Comparison of ENCODE assay signal across 27 mouse cellular contexts in the genomic region with DNA sequence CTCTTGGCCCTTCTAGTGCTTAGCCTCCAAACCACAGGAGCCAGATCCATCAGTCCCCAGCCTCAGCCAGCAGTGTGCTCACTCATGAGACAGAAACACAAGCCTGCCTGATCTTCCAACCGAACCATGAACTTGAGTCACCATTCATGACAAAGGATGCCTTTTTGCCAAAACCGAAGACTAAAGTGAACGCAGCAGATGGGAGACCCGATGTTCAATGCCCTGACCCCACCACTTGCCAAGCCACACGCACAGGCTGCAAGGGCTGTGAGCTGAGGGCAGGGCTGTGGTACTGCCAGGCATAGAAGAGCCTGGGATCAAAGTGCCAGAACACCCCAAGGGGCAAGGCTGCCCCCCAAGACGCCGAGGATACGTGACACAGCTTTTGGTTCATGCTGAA. TPM values are rescaled to one million over a fixed set of nuclear protein-coding genes. Genes with fewer than 3 reads are reported as not detected.
DNase-seq lines count a peak whose midpoint lies in the region; ATAC-seq and TF ChIP-seq lines count a peak whose summit lies in the region.
"Had no signal": no experiment of that assay in that cellular context is flagged by ENCODE, and none has a peak within 500 bp of the region (broad histone marks: within the 10 kb centered on the region; RNA-seq: fewer than 3 reads in every experiment).

No protein-coding gene starts in this region.

- no peak overlapping the region for H3K9ac ChIP-seq in midbrain, embryonic 15.5 days
- H3K9ac ChIP-seq in embryonic facial prominence, embryonic 13.5 days = peak overlapping the region; percentile 44; the same call in 1 of the 2 replicates
- no peak overlapping the region for H3K9ac ChIP-seq in limb, embryonic 14.5 days (ENCODE audit: low read depth, low read length, severe bottlenecking)
- H3K9ac ChIP-seq: forebrain, embryonic 15.5 days had no signal

- no peak overlapping the region for H3K4me3 ChIP-seq in heart, embryonic 10.5 days
- no peak overlapping the region for H3K4me3 ChIP-seq in midbrain, embryonic 10.5 days
- H3K4me3 ChIP-seq in midbrain, embryonic 15.5 days = no peak overlapping the region
- no peak overlapping the region for H3K4me3 ChIP-seq in embryonic facial prominence, embryonic 13.5 days
- no peak overlapping the region for H3K4me3 ChIP-seq in limb, embryonic 14.5 days (replicated peaks; ENCODE audit: low read length)
- H3K4me3 ChIP-seq: forebrain, embryonic 15.5 days; heart, adult 2 months had no signal

- intact Hi-C loops in heart, postnatal 25 days (cut with DNase I) = no loop called here

- no peaks in the 10 kb centered on the region for H3K36me3 ChIP-seq in heart, embryonic 10.5 days
- no peaks in the 10 kb centered on the region for H3K36me3 ChIP-seq in midbrain, embryonic 10.5 days
- H3K36me3 ChIP-seq in midbrain, embryonic 15.5 days (replicated peaks) = no peaks in the 10 kb centered on the region
- no peaks in the 10 kb centered on the region for H3K36me3 ChIP-seq in embryonic facial prominence, embryonic 13.5 days
- no peaks in the 10 kb centered on the region for H3K36me3 ChIP-seq in limb, embryonic 14.5 days (ENCODE audit: control insufficient read depth, insufficient read depth, low read length)
- H3K36me3 ChIP-seq: forebrain, embryonic 15.5 days had no signal

- H3K4me2 ChIP-seq in midbrain, embryonic 15.5 days = no peak overlapping the region
- H3K4me2 ChIP-seq in embryonic facial prominence, embryonic 13.5 days = no peak overlapping the region
- no peak overlapping the region for H3K4me2 ChIP-seq in limb, embryonic 14.5 days (replicated peaks; ENCODE audit: low read depth, low read length, severe bottlenecking)
- H3K4me2 ChIP-seq: forebrain, embryonic 15.5 days had no signal

- WGBS in heart, embryonic 10.5 days = 83% methylated on average over 8 of the region's 8 CpGs
- 85% methylated on average over 8 of the region's 8 CpGs for WGBS in midbrain, embryonic 10.5 days
- 83% methylated on average over 8 of the region's 8 CpGs for WGBS in midbrain, embryonic 15.5 days
- 70% methylated on average over 8 of the region's 8 CpGs for WGBS in embryonic facial prominence, embryonic 13.5 days
- 75% methylated on average over 8 of the region's 8 CpGs for WGBS in limb, embryonic 14.5 days

- H3K27me3 ChIP-seq in heart, embryonic 10.5 days (ENCODE audit: insufficient read depth, poor library complexity, severe bottlenecking) = peaks cover 23% of the 10 kb centered on the region
- peaks cover 4% of the 10 kb centered on the region; the same call in 1 of the 2 replicates for H3K27me3 ChIP-seq in midbrain, embryonic 10.5 days (ENCODE audit: low read depth, poor library complexity, severe bottlenecking)
- H3K27me3 ChIP-seq in midbrain, embryonic 15.5 days (replicated peaks) = no peaks in the 10 kb centered on the region
- H3K27me3 ChIP-seq in embryonic facial prominence, embryonic 13.5 days = no peaks in the 10 kb centered on the region
- H3K27me3 ChIP-seq in limb, embryonic 14.5 days (ENCODE audit: control insufficient read depth, insufficient read depth, low read length) = no peaks in the 10 kb centered on the region
- H3K27me3 ChIP-seq: CH12.LX; forebrain, embryonic 15.5 days had no signal

- no peak for TF ChIP-seq POLR2A in limb, embryonic 14.5 days (IDR thresholded peaks at IDR 0.05; ENCODE audit: borderline replicate concordance, extremely low read depth, insufficient read depth, insufficient read length)

- H3K27ac ChIP-seq in heart, embryonic 10.5 days = peak overlapping the region; percentile 44; the same call in 1 of the 2 replicates
- 0 out of 2 replicates have a peak overlapping the region, but pooled peaks have one; percentile 38 for H3K27ac ChIP-seq in midbrain, embryonic 10.5 days (replicated peaks)
- H3K27ac ChIP-seq in midbrain, embryonic 15.5 days = no peak overlapping the region
- H3K27ac ChIP-seq in embryonic facial prominence, embryonic 13.5 days = peak overlapping the region; percentile 87
- H3K27ac ChIP-seq in limb, embryonic 14.5 days (replicated peaks; ENCODE audit: low read depth, low read length) = peak overlapping the region; percentile 52; the same call in 1 of the 2 replicates
- H3K27ac ChIP-seq: forebrain, embryonic 15.5 days; heart, adult 2 months; kidney, postnatal 0 days had no signal

- no peak for DNase-seq in heart, embryonic 10.5 days (ENCODE audit: low spot score)
- no peak for DNase-seq in heart, postnatal 25 days (ENCODE audit: low spot score)
- no peak for DNase-seq in midbrain, embryonic 10.5 days (ENCODE audit: low spot score)
- DNase-seq in limb, embryonic 14.5 days (ENCODE audit: low spot score) = no peak
- DNase-seq in frontal cortex, adult 2 months (ENCODE audit: extremely low spot score in 1 of 2, low spot score in 1 of 2) = no peak
- DNase-seq in frontal cortex, postnatal 36 days (ENCODE audit: low spot score in 2 of 2) = no peak
- DNase-seq: adrenal gland, postnatal 10 days; B cell, adult 2 months; cerebellum, adult 18-20 months; gastrocnemius, postnatal 36 days; heart, adult 2 months; heart, postnatal 36 days; kidney, adult 18-20 months; liver; lung, postnatal 4 days; thymus, adult 18-20 months; thymus, postnatal 36 days had no signal

- H3K9me3 ChIP-seq in heart, embryonic 10.5 days = no peaks in the 10 kb centered on the region
- H3K9me3 ChIP-seq in midbrain, embryonic 10.5 days (replicated peaks) = no peaks in the 10 kb centered on the region
- H3K9me3 ChIP-seq in midbrain, embryonic 15.5 days = no peaks in the 10 kb centered on the region
- H3K9me3 ChIP-seq in embryonic facial prominence, embryonic 13.5 days = no peaks in the 10 kb centered on the region
- H3K9me3 ChIP-seq in limb, embryonic 14.5 days (ENCODE audit: control insufficient read depth, low read length) = no peaks in the 10 kb centered on the region
- H3K9me3 ChIP-seq: forebrain, embryonic 15.5 days; G1E had no signal

- no peak for ATAC-seq in midbrain, embryonic 15.5 days (replicated peaks)
- no peak for ATAC-seq in embryonic facial prominence, embryonic 13.5 days (ENCODE audit: insufficient number of reproducible peaks, insufficient read depth, low FRiP score, low TSS enrichment, low read depth)
- no peak for ATAC-seq in limb, embryonic 14.5 days (ENCODE audit: low FRiP score, low read depth)
- ATAC-seq: forebrain, embryonic 15.5 days had no signal

- H3K4me1 ChIP-seq in heart, embryonic 10.5 days = peaks cover 6% of the 10 kb centered on the region
- peaks cover 9% of the 10 kb centered on the region for H3K4me1 ChIP-seq in midbrain, embryonic 10.5 days
- no peaks in the 10 kb centered on the region for H3K4me1 ChIP-seq in midbrain, embryonic 15.5 days
- peaks cover 28% of the 10 kb centered on the region for H3K4me1 ChIP-seq in embryonic facial prominence, embryonic 13.5 days
- H3K4me1 ChIP-seq in limb, embryonic 14.5 days (ENCODE audit: control insufficient read depth, insufficient read depth, low read length) = peaks cover 11% of the 10 kb centered on the region
- H3K4me1 ChIP-seq: forebrain, embryonic 15.5 days had no signal

RNA-seq across cellular contexts. Expression of gene Ak8, which starts 13.1 kb away (rescaled TPM):
- 0.55 and 1.1 TPM in 2 replicates for polyA plus RNA-seq in heart, embryonic 10.5 days (2016; fragmentation: Nextera tagmentation; extraction: Ambion mirVana)
- total RNA-seq in heart, postnatal 25 days (2021) = not detected
- 0.61 and 0.72 TPM in 2 replicates for polyA plus RNA-seq in midbrain, embryonic 10.5 days (2016; fragmentation: Nextera tagmentation; extraction: Ambion mirVana)
- 4.1 and 4.4 TPM in 2 replicates for polyA plus RNA-seq in midbrain, embryonic 15.5 days (2015; fragmentation: Nextera tagmentation; extraction: Ambion mirVana)
- polyA plus RNA-seq in embryonic facial prominence, embryonic 13.5 days (2015; fragmentation: Nextera tagmentation; extraction: Ambion mirVana) = 0.77 and 0.90 TPM in 2 replicates
- 0.22 and 0.49 TPM in 2 replicates for polyA plus RNA-seq in limb, embryonic 14.5 days (2012; rRNA removed)
- polyA plus RNA-seq in limb, embryonic 14.5 days (2014; fragmentation: Nextera tagmentation; extraction: Ambion mirVana) = 0.37 and 0.58 TPM in 2 replicates
- polyA plus RNA-seq in frontal cortex, adult 2 months (2012; rRNA removed) = 1.8 and 1.9 TPM in 2 replicates
- total RNA-seq: gastrocnemius, adult 18-20 months; gastrocnemius, postnatal 36 days; heart, adult 2 months; heart, postnatal 36 days; megakaryocyte-erythroid progenitor cell, adult 5-6 weeks had no signal

RNA-seq across cellular contexts. Expression of gene Spaca9, which starts 13.5 kb away (rescaled TPM):
- 3.2 and 4.7 TPM in 2 replicates for polyA plus RNA-seq in heart, embryonic 10.5 days (2016; fragmentation: Nextera tagmentation; extraction: Ambion mirVana)
- total RNA-seq in heart, postnatal 25 days (2021) = under 1 TPM in 1 of 2 experiments, not detected in 1; 0.52 TPM
- polyA plus RNA-seq in midbrain, embryonic 10.5 days (2016; fragmentation: Nextera tagmentation; extraction: Ambion mirVana) = 1.7 and 3.2 TPM in 2 replicates
- 2.2 and 2.3 TPM in 2 replicates for polyA plus RNA-seq in midbrain, embryonic 15.5 days (2015; fragmentation: Nextera tagmentation; extraction: Ambion mirVana)
- polyA plus RNA-seq in embryonic facial prominence, embryonic 13.5 days (2015; fragmentation: Nextera tagmentation; extraction: Ambion mirVana) = 0.89 and 1.1 TPM in 2 replicates
- polyA plus RNA-seq in limb, embryonic 14.5 days (2012; rRNA removed) = 1.6 TPM in 2 replicates
- polyA plus RNA-seq in limb, embryonic 14.5 days (2014; fragmentation: Nextera tagmentation; extraction: Ambion mirVana) = 1.4 and 2.1 TPM in 2 replicates
- 0.36 and 0.57 TPM in 2 replicates for polyA plus RNA-seq in frontal cortex, adult 2 months (2012; rRNA removed)
- total RNA-seq: gastrocnemius, adult 18-20 months; gastrocnemius, postnatal 36 days; heart, adult 2 months; heart, postnatal 36 days; layer of hippocampus, adult 18-20 months; megakaryocyte-erythroid progenitor cell, adult 5-6 weeks; neutrophil, adult 5-6 weeks had no signal
